Mouse (Mus musculus) erythroblast, embryonic 14.5 days (primary cell): ENCODE results near the gene St3gal3.

Source experiments
- GATA1 ChIP-seq: IDR thresholded peaks from 2 replicates; pipeline ENCODE4 v1.6.1; 2012; ENCODE audit warnings: low read length, inconsistent platforms, mixed read lengths
- TAL1 ChIP-seq: IDR thresholded peaks from 3 replicates; pipeline ENCODE4 v1.6.1; 2012; ENCODE audit warnings: low read length, inconsistent platforms, mixed read lengths

DNA sequence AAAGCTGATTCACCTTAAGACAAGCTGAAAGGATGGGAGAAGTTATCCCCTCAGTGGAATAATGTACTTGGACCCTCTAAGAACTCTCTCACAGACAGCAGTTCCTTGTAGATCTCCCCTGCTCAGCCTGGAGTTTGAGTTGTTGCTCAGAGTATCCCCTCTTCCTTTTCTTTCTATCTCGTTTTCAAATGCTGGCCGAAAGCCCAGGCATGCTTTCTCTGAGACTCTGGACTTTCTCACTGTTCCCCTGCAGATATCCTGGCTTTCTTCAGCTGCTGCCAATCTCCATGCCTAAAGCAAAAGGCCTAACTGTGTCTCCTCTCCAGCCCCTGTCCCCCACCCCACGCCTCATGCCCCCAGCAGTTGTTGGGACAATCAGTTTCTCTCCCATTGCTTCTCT, 216.5 kb downstream of the St3gal3 start:
- TF ChIP-seq TAL1 (no peak), GATA1 (no peak)
